Comparison of ENCODE assay signal across 11 mouse cellular contexts in genomic region chr4:107348529-107349310, GRCm38 (mm10). TPM values are rescaled to one million over a fixed set of nuclear protein-coding genes. Genes with fewer than 3 reads are reported as not detected.
A peak's percentile ranks its signal among the peaks of the same experiment; 100 is the strongest.
DNase-seq lines count a peak whose midpoint lies in the region; ATAC-seq lines count a peak whose summit lies in the region.
"Had no signal": no experiment of that assay in that cellular context is flagged by ENCODE, and none has a peak within 500 bp of the region (broad histone marks: within the 10 kb centered on the region; RNA-seq: fewer than 3 reads in every experiment).

No protein-coding gene starts in this region.

- 0 out of 2 replicates have a peak, but pooled peaks have one; percentile 11 for ATAC-seq in kidney, embryonic 16.5 days (ENCODE audit: low FRiP score, low TSS enrichment)
- ATAC-seq in kidney, embryonic 14.5 days (ENCODE audit: low FRiP score, low TSS enrichment), result no peak
- ATAC-seq in embryonic facial prominence, embryonic 14.5 days (ENCODE audit: low read depth), result peak; percentile 83
- peak; percentile 31; the same call in 1 of the 2 replicates for ATAC-seq in hindbrain, embryonic 16.5 days

- intact Hi-C loops in gastrocnemius, postnatal 14 days (cut with DNase I; ENCODE audit: low total_unique reads), result loop anchor here (2.0 kb wide), 1 partner anchor 98 kb away; no protein-coding TSS in a partner anchor

- peaks cover 11% of the 10 kb centered on the region for H3K4me1 ChIP-seq in kidney, embryonic 16.5 days (ENCODE audit: insufficient read depth, low read length)
- peaks cover 3% of the 10 kb centered on the region for H3K4me1 ChIP-seq in kidney, embryonic 14.5 days (ENCODE audit: control insufficient read depth, insufficient read depth, low read length)
- H3K4me1 ChIP-seq in embryonic facial prominence, embryonic 14.5 days (ENCODE audit: control insufficient read depth, insufficient read depth, low read length), result peaks cover 6% of the 10 kb centered on the region; the same call in 1 of the 2 replicates
- peaks cover 7% of the 10 kb centered on the region for H3K4me1 ChIP-seq in hindbrain, embryonic 16.5 days (ENCODE audit: control insufficient read depth, insufficient read depth, low read depth, low read length)

- no peak overlapping the region for H3K4me2 ChIP-seq in kidney, embryonic 16.5 days (replicated peaks; ENCODE audit: low read depth, low read length)
- no peak overlapping the region for H3K4me2 ChIP-seq in kidney, embryonic 14.5 days (replicated peaks; ENCODE audit: low read depth, low read length)
- H3K4me2 ChIP-seq in embryonic facial prominence, embryonic 14.5 days (ENCODE audit: low read depth, low read length), result no peak overlapping the region; the same call in 1 of the 2 replicates
- H3K4me2 ChIP-seq in hindbrain, embryonic 16.5 days (ENCODE audit: low read length), result 0 out of 2 replicates have a peak overlapping the region, but pooled peaks have one; percentile 16

- H3K4me3 ChIP-seq in kidney, embryonic 16.5 days (ENCODE audit: low read length), result no peak overlapping the region
- no peak overlapping the region for H3K4me3 ChIP-seq in kidney, embryonic 14.5 days (ENCODE audit: low read length)
- H3K4me3 ChIP-seq in embryonic facial prominence, embryonic 14.5 days (ENCODE audit: low read depth, low read length), result no peak overlapping the region
- no peak overlapping the region for H3K4me3 ChIP-seq in hindbrain, embryonic 16.5 days (ENCODE audit: low read length)
- H3K4me3 ChIP-seq: myocyte had no signal

- H3K9ac ChIP-seq in kidney, embryonic 16.5 days (replicated peaks; ENCODE audit: low read length), result 0 out of 2 replicates have a peak overlapping the region, but pooled peaks have one; percentile 17
- no peak overlapping the region for H3K9ac ChIP-seq in kidney, embryonic 14.5 days (ENCODE audit: low read depth, low read length)
- 0 out of 2 replicates have a peak overlapping the region, but pooled peaks have one; percentile 22 for H3K9ac ChIP-seq in embryonic facial prominence, embryonic 14.5 days (ENCODE audit: low read depth, low read length)
- 0 out of 2 replicates have a peak overlapping the region, but pooled peaks have one; percentile 19 for H3K9ac ChIP-seq in hindbrain, embryonic 16.5 days (ENCODE audit: low read depth, low read length)

- peak; percentile 66 for DNase-seq in embryonic facial prominence, embryonic 14.5 days (ENCODE audit: low spot score)
- DNase-seq in lung, postnatal 4 days, result peak; percentile 28 to 41
- no peak for DNase-seq in T-cell, adult 2 months (ENCODE audit: low spot score)
- DNase-seq in urinary bladder, postnatal 25 days (ENCODE audit: low spot score), result no peak
- DNase-seq in gastrocnemius, postnatal 14 days, result no peak

- H3K27me3 ChIP-seq in kidney, embryonic 16.5 days (ENCODE audit: insufficient read depth, low read length), result no peaks in the 10 kb centered on the region
- H3K27me3 ChIP-seq in kidney, embryonic 14.5 days (ENCODE audit: control insufficient read depth, insufficient read depth, low read length), result no peaks in the 10 kb centered on the region
- no peaks in the 10 kb centered on the region for H3K27me3 ChIP-seq in embryonic facial prominence, embryonic 14.5 days (replicated peaks; ENCODE audit: control insufficient read depth, insufficient read depth, low read length)
- H3K27me3 ChIP-seq in hindbrain, embryonic 16.5 days (replicated peaks; ENCODE audit: control insufficient read depth, insufficient read depth, low read length), result no peaks in the 10 kb centered on the region

- no peak overlapping the region for H3K27ac ChIP-seq in kidney, embryonic 16.5 days (ENCODE audit: low read length)
- H3K27ac ChIP-seq in kidney, embryonic 14.5 days (ENCODE audit: low read depth, low read length), result no peak overlapping the region
- peak overlapping the region; percentile 67 for H3K27ac ChIP-seq in embryonic facial prominence, embryonic 14.5 days (replicated peaks; ENCODE audit: low read depth, low read length)
- H3K27ac ChIP-seq in hindbrain, embryonic 16.5 days (ENCODE audit: low read depth, low read length), result peak overlapping the region; percentile 42; the same call in 1 of the 2 replicates

- 65% methylated on average over 20 of the region's 20 CpGs for WGBS in kidney, embryonic 16.5 days
- WGBS in kidney, embryonic 14.5 days, result 72% methylated on average over 20 of the region's 20 CpGs
- 66% methylated on average over 20 of the region's 20 CpGs for WGBS in embryonic facial prominence, embryonic 14.5 days
- WGBS in hindbrain, embryonic 16.5 days, result 57% methylated on average over 20 of the region's 20 CpGs

- H3K36me3 ChIP-seq in kidney, embryonic 16.5 days (ENCODE audit: insufficient read depth, low read length), result peaks cover 2% of the 10 kb centered on the region; the same call in 1 of the 2 replicates
- 0 out of 2 replicates have a peak, but pooled peaks cover 2% of the 10 kb centered on the region for H3K36me3 ChIP-seq in kidney, embryonic 14.5 days (ENCODE audit: control insufficient read depth, insufficient read depth, low read length)
- H3K36me3 ChIP-seq in embryonic facial prominence, embryonic 14.5 days (ENCODE audit: control insufficient read depth, insufficient read depth, low read length), result 0 out of 2 replicates have a peak, but pooled peaks cover 14% of the 10 kb centered on the region
- no peaks in the 10 kb centered on the region for H3K36me3 ChIP-seq in hindbrain, embryonic 16.5 days (ENCODE audit: control insufficient read depth, insufficient read depth, low read length)

- no peaks in the 10 kb centered on the region for H3K9me3 ChIP-seq in kidney, embryonic 16.5 days (ENCODE audit: low read length)
- no peaks in the 10 kb centered on the region for H3K9me3 ChIP-seq in kidney, embryonic 14.5 days (ENCODE audit: control insufficient read depth, low read length)
- no peaks in the 10 kb centered on the region for H3K9me3 ChIP-seq in embryonic facial prominence, embryonic 14.5 days (ENCODE audit: control insufficient read depth, low read length)
- H3K9me3 ChIP-seq in hindbrain, embryonic 16.5 days (ENCODE audit: control insufficient read depth, low read length), result no peaks in the 10 kb centered on the region

RNA-seq across cellular contexts. Expression of gene Ndc1, which starts 18.9 kb away (rescaled TPM):
- 36.5 and 39.7 TPM in 2 replicates for polyA plus RNA-seq in kidney, embryonic 16.5 days (2015; fragmentation: Nextera tagmentation; extraction: Ambion mirVana)
- polyA plus RNA-seq in kidney, embryonic 14.5 days (2014; fragmentation: Nextera tagmentation; extraction: Ambion mirVana), result 26.4 and 48.9 TPM in 2 replicates
- polyA plus RNA-seq in embryonic facial prominence, embryonic 14.5 days (2014; fragmentation: Nextera tagmentation; extraction: Ambion mirVana), result 34.0 and 36.8 TPM in 2 replicates
- 18.2 and 21.1 TPM in 2 replicates for polyA plus RNA-seq in hindbrain, embryonic 16.5 days (2015; fragmentation: Nextera tagmentation; extraction: Ambion mirVana)
- total RNA-seq in gastrocnemius, postnatal 14 days (2021), result 1 to 10 TPM; 7.4 to 8.0 TPM

RNA-seq across cellular contexts. Expression of gene Yipf1, which starts 34.6 kb away (rescaled TPM):
- polyA plus RNA-seq in kidney, embryonic 16.5 days (2015; fragmentation: Nextera tagmentation; extraction: Ambion mirVana), result 54.7 and 57.3 TPM in 2 replicates
- polyA plus RNA-seq in kidney, embryonic 14.5 days (2014; fragmentation: Nextera tagmentation; extraction: Ambion mirVana), result 44.6 and 51.4 TPM in 2 replicates
- polyA plus RNA-seq in embryonic facial prominence, embryonic 14.5 days (2014; fragmentation: Nextera tagmentation; extraction: Ambion mirVana), result 52.4 and 55.9 TPM in 2 replicates
- polyA plus RNA-seq in hindbrain, embryonic 16.5 days (2015; fragmentation: Nextera tagmentation; extraction: Ambion mirVana), result 66.0 and 66.1 TPM in 2 replicates
- 10 to 100 TPM; 12.0 to 12.7 TPM for total RNA-seq in gastrocnemius, postnatal 14 days (2021)

RNA-seq across cellular contexts. Expression of gene Dio1, which starts 41.8 kb away (rescaled TPM):
- 0.47 and 0.68 TPM in 2 replicates for polyA plus RNA-seq in kidney, embryonic 16.5 days (2015; fragmentation: Nextera tagmentation; extraction: Ambion mirVana)
- polyA plus RNA-seq in kidney, embryonic 14.5 days (2014; fragmentation: Nextera tagmentation; extraction: Ambion mirVana), result 0.38 TPM in 1 of 2 replicates, not detected in the other
- polyA plus RNA-seq in embryonic facial prominence, embryonic 14.5 days (2014; fragmentation: Nextera tagmentation; extraction: Ambion mirVana), result not detected in 2 replicates
- not detected in 2 replicates for polyA plus RNA-seq in hindbrain, embryonic 16.5 days (2015; fragmentation: Nextera tagmentation; extraction: Ambion mirVana)
- not detected for total RNA-seq in gastrocnemius, postnatal 14 days (2021)
- total RNA-seq: layer of hippocampus, postnatal 36 days had no signal
- polyA plus RNA-seq: myocyte; urinary bladder, adult 2 months had no signal

Comparison
In these comparisons a context has a peak if more than half of its experiments do, and no peak if none do; other contexts are left out.
1. H3K27ac ChIP-seq: peak in embryonic facial prominence, embryonic 14.5 days (single experiment) and hindbrain, embryonic 16.5 days (single experiment); none in kidney, embryonic 16.5 days (single experiment) and kidney, embryonic 14.5 days (single experiment).
2. DNase-seq: peak in embryonic facial prominence, embryonic 14.5 days (single experiment) and lung, postnatal 4 days (2 of 2); none in T-cell, adult 2 months (single experiment), urinary bladder, postnatal 25 days (single experiment) and gastrocnemius, postnatal 14 days (single experiment).